Mouse (Mus musculus) adrenal gland, postnatal 10 days (tissue): ENCODE data around the gene D11Wsu47e. TPM values are rescaled to one million over a fixed set of nuclear protein-coding genes. Genes with fewer than 3 reads are reported as not detected.

Source experiments
- DNase-seq: peaks from one replicate; pipeline ENCODE4 v3.0.0; 2021; ENCODE audit warnings: mixed read lengths
- total RNA-seq, 2 experiments: library from RNA; stranded (reverse); gene quantifications; 2 replicates each; pipeline ENCODE4 v1.2.3; 2021

Gene D11Wsu47e
- total RNA-seq, 2 experiments from 2014 or later, result 11.2 to 15.1 TPM

- no peak for DNase-seq
Measured at GRCm38 (mm10) chr11:113705966-113706652, 21.9 kb downstream of the D11Wsu47e start.

- peak; percentile 38 for DNase-seq
Measured at GRCm38 (mm10) chr11:113708629-113709213, 24.5 kb downstream of the D11Wsu47e start.

- no peak for DNase-seq
Measured at GRCm38 (mm10) chr11:113709272-113709671, 25.1 kb downstream of the D11Wsu47e start.

- no peak for DNase-seq
Measured at GRCm38 (mm10) chr11:113709731-113710256, 25.6 kb downstream of the D11Wsu47e start, which contains the start of gene Cpsf4l. Gene Cpsf4l (minus strand): TSS chr11:113710017.

GRCm38 (mm10) chr11:113710257-113710777 lies 26.1 kb downstream of the D11Wsu47e start:
- peak; percentile 34 for DNase-seq

GRCm38 (mm10) chr11:113711061-113711460 lies 26.8 kb downstream of the D11Wsu47e start:
- DNase-seq, result no peak

- peak; percentile 67 for DNase-seq
Measured at GRCm38 (mm10) chr11:113715078-113715674, 31.0 kb downstream of the D11Wsu47e start.

- no peak for DNase-seq
Measured at GRCm38 (mm10) chr11:113716132-113716531, 31.9 kb downstream of the D11Wsu47e start.

GRCm38 (mm10) chr11:113717767-113718424 lies 33.7 kb downstream of the D11Wsu47e start:
- DNase-seq, result no peak

- DNase-seq, result no peak
Measured at GRCm38 (mm10) chr11:113722405-113723090, 38.3 kb downstream of the D11Wsu47e start.

GRCm38 (mm10) chr11:113725235-113726048 lies 41.2 kb downstream of the D11Wsu47e start:
- DNase-seq, result no peak

GRCm38 (mm10) chr11:113726994-113727888 lies 43.0 kb downstream of the D11Wsu47e start:
- no peak for DNase-seq

- DNase-seq, result no peak
Measured at GRCm38 (mm10) chr11:113727992-113728391, 43.8 kb downstream of the D11Wsu47e start.

- no peak for DNase-seq
Measured at GRCm38 (mm10) chr11:113729239-113729638, 45.0 kb downstream of the D11Wsu47e start.

GRCm38 (mm10) chr11:113729917-113730316 lies 45.7 kb downstream of the D11Wsu47e start:
- DNase-seq, result peak; percentile 74

GRCm38 (mm10) chr11:113730879-113731278 lies 46.7 kb downstream of the D11Wsu47e start:
- DNase-seq, result no peak

GRCm38 (mm10) chr11:113731945-113732612 lies 47.9 kb downstream of the D11Wsu47e start:
- DNase-seq, result no peak

GRCm38 (mm10) chr11:113733631-113734364 lies 49.6 kb downstream of the D11Wsu47e start:
- peak; percentile 66 for DNase-seq
